Mouse (Mus musculus): ENCODE results near the gene Cdk17. TPM values are rescaled to one million over a fixed set of nuclear protein-coding genes. Genes with fewer than 3 reads are reported as not detected.
A peak's percentile ranks its signal among the peaks of the same experiment; 100 is the strongest.

The Cdk17 gene
- polyA plus RNA-seq, 1 experiment: 27.6 TPM

DNA sequence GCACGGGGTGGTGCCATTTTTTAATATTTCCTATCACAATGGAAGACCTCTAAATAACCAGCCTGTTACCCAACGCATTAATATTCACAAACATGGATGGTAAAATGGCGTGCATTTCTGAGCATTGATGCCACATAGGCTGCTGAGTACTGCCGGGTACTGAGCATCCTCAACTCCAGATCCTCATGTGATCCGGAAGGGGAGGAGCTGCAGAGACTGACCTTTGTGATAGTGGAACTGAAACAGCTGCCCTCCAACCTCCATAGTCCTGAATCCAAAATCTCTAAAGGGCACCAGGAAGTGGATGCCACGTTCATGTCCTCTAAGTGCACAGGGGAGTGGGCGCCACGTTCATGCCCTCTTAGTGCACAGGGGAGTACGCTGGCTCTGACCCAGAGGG, 118.4 kb downstream of the Cdk17 start:
- H3K36me3 ChIP-seq (ENCODE audit: control insufficient read depth, insufficient read depth, low read length): no peaks in the 10 kb centered on the region
- H3K4me3 ChIP-seq (ENCODE audit: control insufficient read depth, low read depth, low read length): 0 out of 2 replicates have a peak overlapping the region, but pooled peaks have one; percentile 15
- H3K27me3 ChIP-seq (ENCODE audit: control insufficient read depth, insufficient read depth, low read length): no peaks in the 10 kb centered on the region
- H3K27ac ChIP-seq (ENCODE audit: control insufficient read depth, insufficient read depth, low read depth, low read length): no peak overlapping the region
- TF ChIP-seq POLR2A (IDR thresholded peaks at IDR 0.05; ENCODE audit: control insufficient read depth, low read depth, low read length) (no peak), CTCF (IDR thresholded peaks at IDR 0.05; ENCODE audit: control insufficient read depth, insufficient read depth, insufficient replicate concordance, low read depth, low read length) (no peak)
- H3K4me1 ChIP-seq (ENCODE audit: control insufficient read depth, insufficient read depth, low read length): no peaks in the 10 kb centered on the region; the same call in 1 of the 2 replicates

DNA sequence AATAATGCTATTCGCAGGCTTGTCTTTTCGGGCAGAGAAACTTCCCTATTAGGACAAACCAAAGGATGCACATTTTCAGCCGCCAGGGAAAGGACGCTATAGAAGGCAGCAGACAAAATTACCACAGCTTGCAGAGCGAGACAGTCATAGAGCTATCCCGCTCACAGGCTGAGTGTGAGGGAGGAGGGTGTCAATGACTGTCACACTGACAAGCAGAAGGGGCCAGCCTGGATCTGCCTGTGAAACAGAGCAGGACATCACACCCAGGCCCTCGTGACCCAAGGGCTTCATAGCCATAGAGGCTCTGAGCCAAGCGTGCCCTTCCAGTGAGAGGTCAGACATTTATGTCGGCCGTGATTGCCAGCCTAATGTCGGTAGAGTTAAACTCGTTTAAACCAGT, 119.9 kb downstream of the Cdk17 start:
- TF ChIP-seq POLR2A (IDR thresholded peaks at IDR 0.05; ENCODE audit: control insufficient read depth, low read depth, low read length): no peak
- TF ChIP-seq CTCF (IDR thresholded peaks at IDR 0.05; ENCODE audit: control insufficient read depth, insufficient read depth, insufficient replicate concordance, low read depth, low read length): no peak

DNA sequence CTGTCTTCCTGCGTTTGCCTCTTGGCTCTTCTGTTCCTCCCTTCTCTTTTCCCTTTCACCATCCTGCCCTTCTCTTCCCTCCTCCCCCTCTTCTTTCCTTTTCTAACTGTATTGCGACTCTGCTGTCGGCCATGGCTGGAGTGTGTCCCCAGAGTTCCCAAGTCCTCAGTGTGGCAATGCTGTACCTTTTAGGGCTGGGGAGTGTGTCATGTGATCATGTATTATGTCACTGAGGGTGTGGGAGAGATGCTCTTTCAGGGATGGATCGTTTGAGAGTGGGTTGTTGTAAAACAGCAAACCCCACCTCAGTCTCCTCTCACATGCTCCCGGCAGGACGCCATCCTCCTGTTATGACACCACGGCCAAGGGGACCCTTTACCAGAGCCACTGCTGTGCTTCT, 120.4 kb downstream of the Cdk17 start:
- Histone ChIP-seq H3K27ac (ENCODE audit: control insufficient read depth, insufficient read depth, low read depth, low read length) (no peak overlapping the region), H3K4me1 (ENCODE audit: control insufficient read depth, insufficient read depth, low read length) (no peaks in the 10 kb centered on the region; the same call in 1 of the 2 replicates), H3K4me3 (ENCODE audit: control insufficient read depth, low read depth, low read length) (no peak overlapping the region), H3K36me3 (ENCODE audit: control insufficient read depth, insufficient read depth, low read length) (no peaks in the 10 kb centered on the region), H3K27me3 (ENCODE audit: control insufficient read depth, insufficient read depth, low read length) (no peaks in the 10 kb centered on the region)
- TF ChIP-seq CTCF (IDR thresholded peaks at IDR 0.05; ENCODE audit: control insufficient read depth, insufficient read depth, insufficient replicate concordance, low read depth, low read length) (no peak), POLR2A (IDR thresholded peaks at IDR 0.05; ENCODE audit: control insufficient read depth, low read depth, low read length) (no peak)

More for the DNA sequence above, 119.9 kb downstream of the Cdk17 start:
- H3K36me3 ChIP-seq (ENCODE audit: control insufficient read depth, insufficient read depth, low read length): no peaks in the 10 kb centered on the region
- no peak overlapping the region for H3K27ac ChIP-seq (ENCODE audit: control insufficient read depth, insufficient read depth, low read depth, low read length)
- H3K27me3 ChIP-seq (ENCODE audit: control insufficient read depth, insufficient read depth, low read length): no peaks in the 10 kb centered on the region
- no peaks in the 10 kb centered on the region; the same call in 1 of the 2 replicates for H3K4me1 ChIP-seq (ENCODE audit: control insufficient read depth, insufficient read depth, low read length)
- no peak overlapping the region for H3K4me3 ChIP-seq (ENCODE audit: control insufficient read depth, low read depth, low read length)

DNA sequence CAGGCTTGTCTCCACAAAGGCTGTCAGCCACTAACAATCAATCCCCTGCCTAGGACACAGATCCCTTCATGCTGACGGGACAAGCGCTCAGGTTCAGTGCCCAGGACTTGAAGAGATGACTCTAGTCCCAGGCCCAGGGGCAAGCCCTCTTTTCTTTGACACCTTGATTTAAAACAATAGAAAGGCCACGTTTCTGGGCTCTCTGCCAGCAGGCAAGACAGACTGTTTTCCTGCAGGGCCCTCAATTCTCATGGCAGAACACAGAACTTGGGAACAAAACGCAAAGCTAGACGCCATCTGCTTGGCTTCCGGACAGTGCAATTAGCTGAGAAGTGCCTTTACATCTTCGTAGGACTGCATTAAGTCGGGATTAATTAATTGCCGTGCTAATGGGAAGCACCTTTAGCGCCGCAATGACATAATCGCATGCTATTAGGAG, 121.9 kb downstream of the Cdk17 start:
- TF ChIP-seq POLR2A (IDR thresholded peaks at IDR 0.05; ENCODE audit: control insufficient read depth, low read depth, low read length) (no peak), CTCF (IDR thresholded peaks at IDR 0.05; ENCODE audit: control insufficient read depth, insufficient read depth, insufficient replicate concordance, low read depth, low read length) (no peak)
- Histone ChIP-seq H3K36me3 (ENCODE audit: control insufficient read depth, insufficient read depth, low read length) (no peaks in the 10 kb centered on the region), H3K27ac (ENCODE audit: control insufficient read depth, insufficient read depth, low read depth, low read length) (no peak overlapping the region), H3K4me3 (ENCODE audit: control insufficient read depth, low read depth, low read length) (no peak overlapping the region), H3K4me1 (ENCODE audit: control insufficient read depth, insufficient read depth, low read length) (no peaks in the 10 kb centered on the region), H3K27me3 (ENCODE audit: control insufficient read depth, insufficient read depth, low read length) (no peaks in the 10 kb centered on the region)

DNA sequence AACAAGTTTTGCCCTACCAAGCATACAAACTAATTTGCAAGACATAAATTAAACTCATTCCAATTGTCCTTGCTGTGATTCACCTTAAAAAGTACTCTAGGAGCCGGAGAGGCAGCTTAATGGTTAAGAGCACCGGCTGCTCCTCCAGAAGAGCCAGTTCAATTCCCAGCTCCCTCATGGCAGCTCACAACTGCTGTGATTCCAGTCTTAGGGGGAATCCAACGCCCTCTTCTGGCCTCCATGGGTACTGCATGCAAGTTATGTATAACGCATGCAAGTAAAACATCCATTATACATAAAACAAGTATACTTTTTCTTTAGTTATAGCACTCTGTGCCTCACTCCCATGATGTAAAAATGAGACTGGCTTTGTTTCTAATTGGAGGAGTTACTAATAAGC, 122.6 kb downstream of the Cdk17 start:
- TF ChIP-seq CTCF (IDR thresholded peaks at IDR 0.05; ENCODE audit: control insufficient read depth, insufficient read depth, insufficient replicate concordance, low read depth, low read length) (peak; percentile 46; the same call in 1 of the 2 replicates), POLR2A (IDR thresholded peaks at IDR 0.05; ENCODE audit: control insufficient read depth, low read depth, low read length) (no peak)
- no peaks in the 10 kb centered on the region for H3K27me3 ChIP-seq (ENCODE audit: control insufficient read depth, insufficient read depth, low read length)
- no peak overlapping the region for H3K4me3 ChIP-seq (ENCODE audit: control insufficient read depth, low read depth, low read length)
- no peak overlapping the region for H3K27ac ChIP-seq (ENCODE audit: control insufficient read depth, insufficient read depth, low read depth, low read length)
- H3K36me3 ChIP-seq (ENCODE audit: control insufficient read depth, insufficient read depth, low read length): no peaks in the 10 kb centered on the region
- H3K4me1 ChIP-seq (ENCODE audit: control insufficient read depth, insufficient read depth, low read length): no peaks in the 10 kb centered on the region

DNA sequence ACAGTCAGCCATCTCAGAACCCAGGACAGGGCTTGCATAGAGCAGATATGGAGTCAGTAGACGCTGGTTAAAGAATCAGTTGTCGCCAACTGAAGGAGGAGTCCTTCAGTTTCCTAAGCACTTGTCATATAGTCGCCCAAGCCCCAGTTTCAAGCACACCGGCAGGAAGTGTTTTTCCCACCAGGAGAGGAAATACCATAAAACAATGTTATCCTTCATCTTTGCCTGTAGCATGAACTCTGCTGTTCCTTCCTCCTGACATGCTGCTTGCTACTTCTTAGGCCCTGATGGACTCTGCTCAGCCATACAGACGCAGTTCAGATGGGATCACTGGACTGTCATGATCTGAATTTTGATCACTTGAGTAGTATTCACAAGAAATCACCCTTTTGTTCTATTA, 124.8 kb downstream of the Cdk17 start:
- no peaks in the 10 kb centered on the region for H3K27me3 ChIP-seq (ENCODE audit: control insufficient read depth, insufficient read depth, low read length)
- H3K27ac ChIP-seq (ENCODE audit: control insufficient read depth, insufficient read depth, low read depth, low read length): no peak overlapping the region
- TF ChIP-seq CTCF (IDR thresholded peaks at IDR 0.05; ENCODE audit: control insufficient read depth, insufficient read depth, insufficient replicate concordance, low read depth, low read length) (no peak), POLR2A (IDR thresholded peaks at IDR 0.05; ENCODE audit: control insufficient read depth, low read depth, low read length) (no peak)

DNA sequence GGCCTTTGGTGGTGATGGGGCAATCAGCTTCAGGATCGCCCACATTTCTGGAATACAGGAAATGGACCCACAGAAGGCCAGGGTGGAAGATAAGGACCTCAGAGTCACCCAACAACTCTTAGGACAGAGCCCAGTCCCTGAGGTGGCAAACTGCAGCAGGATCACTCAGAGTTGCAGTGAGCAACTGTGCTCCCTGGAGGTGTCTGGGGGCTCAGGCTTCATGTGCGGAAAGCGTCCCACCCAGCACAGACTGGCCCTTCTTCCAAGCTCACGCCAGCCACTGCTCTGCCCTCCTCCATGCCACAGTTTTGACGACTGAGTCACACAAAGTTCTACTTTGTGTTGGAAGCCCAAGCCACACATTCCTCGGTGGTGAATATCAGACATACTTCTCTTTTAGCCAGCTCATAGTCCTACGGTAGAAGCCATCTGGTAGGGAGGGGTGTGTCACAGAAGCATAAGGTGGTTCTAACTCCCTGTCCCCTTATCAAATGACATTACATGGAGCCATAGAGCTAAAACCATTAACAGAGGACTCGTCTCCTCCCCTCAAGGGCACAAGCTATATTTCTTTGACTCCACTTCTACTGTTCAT, 127.0 kb downstream of the Cdk17 start:
- Histone ChIP-seq H3K4me3 (ENCODE audit: control insufficient read depth, low read depth, low read length) (no peak overlapping the region), H3K27ac (ENCODE audit: control insufficient read depth, insufficient read depth, low read depth, low read length) (no peak overlapping the region), H3K27me3 (ENCODE audit: control insufficient read depth, insufficient read depth, low read length) (no peaks in the 10 kb centered on the region), H3K36me3 (ENCODE audit: control insufficient read depth, insufficient read depth, low read length) (no peaks in the 10 kb centered on the region), H3K4me1 (ENCODE audit: control insufficient read depth, insufficient read depth, low read length) (no peaks in the 10 kb centered on the region)
- no peak for TF ChIP-seq CTCF (IDR thresholded peaks at IDR 0.05; ENCODE audit: control insufficient read depth, insufficient read depth, insufficient replicate concordance, low read depth, low read length)
- TF ChIP-seq POLR2A (IDR thresholded peaks at IDR 0.05; ENCODE audit: control insufficient read depth, low read depth, low read length): no peak

More for the DNA sequence above, 124.8 kb downstream of the Cdk17 start:
- H3K4me1 ChIP-seq (ENCODE audit: control insufficient read depth, insufficient read depth, low read length): no peaks in the 10 kb centered on the region
- H3K36me3 ChIP-seq (ENCODE audit: control insufficient read depth, insufficient read depth, low read length): no peaks in the 10 kb centered on the region
- no peak overlapping the region for H3K4me3 ChIP-seq (ENCODE audit: control insufficient read depth, low read depth, low read length)
